Mouse (Mus musculus): ENCODE data around the gene Rgl2. TPM values are rescaled to one million over a fixed set of nuclear protein-coding genes. Genes with fewer than 3 reads are reported as not detected.
"Not testable (repeated sequence)": the region's sequence is repeated elsewhere in the genome, so short reads cannot be mapped to it uniquely, and the experiment has no call there.

Gene Rgl2
- polyA plus RNA-seq, 1 experiment: 45.1 TPM

GRCm38 (mm10) chr17:33941381-33941780 lies 12.0 kb downstream of the Rgl2 start:
- Histone ChIP-seq H3K4me1 (ENCODE audit: control insufficient read depth, insufficient read depth, low read length) (peaks cover 7% of the 10 kb centered on the region; the same call in 1 of the 2 replicates), H3K27ac (ENCODE audit: insufficient read depth, low read length) (no peak overlapping the region), H3K4me3 (ENCODE audit: insufficient read depth, low read length) (peak overlapping the region; percentile 93)
- TF ChIP-seq CTCF (IDR thresholded peaks at IDR 0.05; ENCODE audit: borderline replicate concordance, insufficient read depth, low read length): no peak
- TF ChIP-seq POLR2A (IDR thresholded peaks at IDR 0.05; ENCODE audit: low read depth, low read length): no peak

DNA sequence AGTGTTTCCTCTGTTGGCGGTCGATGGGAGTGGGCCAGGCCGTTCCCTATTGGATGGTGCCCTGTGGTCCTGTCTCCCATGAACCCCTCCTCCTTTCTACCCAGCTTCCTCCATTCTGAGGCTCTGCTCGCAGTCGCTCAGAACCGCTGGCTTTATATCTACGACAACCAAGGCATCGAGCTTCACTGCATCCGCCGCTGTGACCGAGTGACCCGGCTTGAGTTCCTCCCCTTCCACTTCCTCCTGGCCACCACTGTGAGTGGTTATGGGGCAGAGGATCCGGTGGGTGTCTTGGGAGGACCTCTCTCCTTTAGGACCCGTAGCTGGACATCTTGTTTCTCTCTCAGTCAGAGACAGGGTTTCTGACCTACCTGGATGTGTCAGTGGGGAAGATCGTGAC lies 14.1 kb downstream of the Rgl2 start:
- Histone ChIP-seq H3K4me1 (ENCODE audit: control insufficient read depth, insufficient read depth, low read length) (peaks cover 7% of the 10 kb centered on the region; the same call in 1 of the 2 replicates), H3K27ac (ENCODE audit: insufficient read depth, low read length) (no peak overlapping the region), H3K4me3 (ENCODE audit: insufficient read depth, low read length) (no peak overlapping the region)
- TF ChIP-seq CTCF (IDR thresholded peaks at IDR 0.05; ENCODE audit: borderline replicate concordance, insufficient read depth, low read length) (no peak), POLR2A (IDR thresholded peaks at IDR 0.05; ENCODE audit: low read depth, low read length) (no peak)

DNA sequence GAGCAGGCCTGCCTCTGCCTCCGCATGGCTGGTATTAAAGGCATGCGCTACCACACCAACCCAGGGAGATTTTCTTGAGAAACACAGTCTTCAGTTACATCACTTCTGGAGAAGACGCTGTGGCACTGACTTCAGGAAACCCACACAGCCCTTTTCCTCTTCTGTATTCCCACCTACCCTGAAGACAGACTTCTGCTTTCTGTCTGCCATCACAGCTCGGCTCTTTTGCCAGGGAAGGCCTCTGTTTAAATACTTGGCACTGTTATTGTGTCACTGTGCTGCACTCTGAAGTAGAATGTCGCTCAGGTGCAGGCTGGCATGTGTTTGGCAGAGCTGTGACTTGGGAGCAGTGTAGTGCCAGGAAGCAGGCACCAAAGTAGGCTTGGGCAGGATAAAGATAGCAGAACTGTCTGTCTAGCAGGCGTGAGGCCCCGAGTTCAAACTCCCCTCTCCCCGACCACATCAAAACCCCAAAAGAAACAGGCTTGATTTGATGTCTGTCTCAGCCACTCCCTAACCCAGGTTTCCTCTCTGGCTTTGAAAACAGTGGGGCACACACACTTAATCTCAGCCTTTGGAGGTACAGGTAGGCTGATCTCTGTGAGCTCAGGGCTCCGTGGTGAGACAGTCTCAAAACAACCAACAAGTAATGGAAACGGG lies 18.2 kb downstream of the Rgl2 start:
- Histone ChIP-seq H3K4me3 (ENCODE audit: insufficient read depth, low read length) (no peak overlapping the region), H3K27ac (ENCODE audit: insufficient read depth, low read length) (no peak overlapping the region), H3K4me1 (ENCODE audit: control insufficient read depth, insufficient read depth, low read length) (peaks cover under 1% of the 10 kb centered on the region; the same call in 1 of the 2 replicates)
- no peak for TF ChIP-seq POLR2A (IDR thresholded peaks at IDR 0.05; ENCODE audit: low read depth, low read length)
- no peak for TF ChIP-seq CTCF (IDR thresholded peaks at IDR 0.05; ENCODE audit: borderline replicate concordance, insufficient read depth, low read length)

DNA sequence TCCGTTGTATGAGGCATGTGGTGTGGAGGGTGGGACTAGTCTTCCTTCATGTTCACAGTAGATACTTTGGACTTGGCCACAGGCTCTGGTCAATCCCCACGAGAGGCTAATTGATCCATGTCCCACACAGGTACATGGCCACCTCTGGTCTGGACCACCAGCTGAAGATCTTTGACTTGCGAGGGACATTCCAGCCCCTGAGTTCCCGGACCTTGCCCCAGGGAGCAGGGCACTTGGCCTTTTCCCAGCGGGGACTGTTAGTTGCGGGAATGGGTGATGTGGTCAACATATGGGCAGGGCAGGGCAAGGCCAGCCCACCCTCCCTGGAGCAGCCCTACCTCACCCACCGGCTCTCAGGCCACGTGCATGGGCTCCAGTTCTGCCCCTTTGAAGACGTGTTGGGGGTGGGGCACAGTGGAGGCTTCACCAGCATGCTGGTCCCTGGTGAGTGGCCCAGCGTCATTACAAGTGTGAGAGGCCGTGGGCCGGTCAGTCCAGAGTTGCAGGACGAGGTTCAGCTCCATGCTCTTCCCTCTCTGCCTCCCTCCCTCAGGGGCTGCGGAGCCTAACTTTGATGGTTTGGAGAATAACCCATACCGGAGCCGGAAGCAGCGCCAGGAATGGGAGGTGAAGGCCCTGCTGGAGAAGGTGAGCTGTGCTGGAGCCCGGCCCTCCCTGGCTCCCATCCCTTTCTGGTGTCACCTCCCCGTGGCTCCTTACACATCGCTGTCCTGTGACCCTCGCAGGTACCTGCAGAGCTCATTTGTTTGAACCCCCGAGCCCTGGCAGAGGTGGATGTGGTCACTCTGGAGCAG lies 19.0 kb downstream of the Rgl2 start:
- Histone ChIP-seq H3K4me3 (ENCODE audit: insufficient read depth, low read length) (no peak overlapping the region), H3K27ac (ENCODE audit: insufficient read depth, low read length) (no peak overlapping the region), H3K4me1 (ENCODE audit: control insufficient read depth, insufficient read depth, low read length) (peaks cover 7% of the 10 kb centered on the region)
- TF ChIP-seq POLR2A (IDR thresholded peaks at IDR 0.05; ENCODE audit: low read depth, low read length): no peak
- TF ChIP-seq CTCF (IDR thresholded peaks at IDR 0.05; ENCODE audit: borderline replicate concordance, insufficient read depth, low read length): no peak

DNA sequence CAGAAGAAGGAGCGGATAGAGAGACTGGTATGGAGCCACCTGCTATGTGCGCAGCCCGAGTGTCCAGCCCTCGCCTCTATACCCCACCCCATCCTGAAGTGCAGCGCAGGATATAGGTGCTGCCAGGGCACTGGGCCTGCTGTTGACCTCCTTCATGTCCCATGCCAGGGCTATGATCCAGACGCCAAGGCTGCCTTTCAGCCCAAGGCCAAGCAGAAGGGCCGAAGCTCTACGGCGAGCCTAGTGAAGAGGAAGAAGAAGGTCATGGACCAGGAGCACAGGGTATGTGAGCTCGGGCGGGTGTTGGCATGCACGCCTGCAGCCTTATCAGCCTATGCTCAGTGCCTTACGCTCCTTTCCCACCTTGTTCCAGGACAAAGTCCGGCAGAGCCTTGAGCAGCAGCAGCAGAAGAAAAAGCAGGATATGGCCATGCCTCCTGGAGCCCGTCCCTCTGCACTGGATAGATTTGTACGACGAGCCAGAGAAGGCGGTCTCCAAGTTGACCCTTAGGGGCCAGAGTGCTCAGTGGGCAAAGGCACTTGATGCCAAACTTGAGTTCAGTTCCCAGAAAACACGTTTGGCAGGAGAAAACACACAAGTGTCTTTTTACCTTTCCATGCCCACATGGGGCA lies 19.7 kb downstream of the Rgl2 start:
- H3K4me3 ChIP-seq (ENCODE audit: insufficient read depth, low read length): no peak overlapping the region
- TF ChIP-seq CTCF (IDR thresholded peaks at IDR 0.05; ENCODE audit: borderline replicate concordance, insufficient read depth, low read length): no peak
- 0 out of 2 replicates have a peak, but pooled peaks have one; percentile 18 for TF ChIP-seq POLR2A (IDR thresholded peaks at IDR 0.05; ENCODE audit: low read depth, low read length)
- no peak overlapping the region for H3K27ac ChIP-seq (ENCODE audit: insufficient read depth, low read length)
- H3K4me1 ChIP-seq (ENCODE audit: control insufficient read depth, insufficient read depth, low read length): peaks cover 8% of the 10 kb centered on the region

GRCm38 (mm10) chr17:33950131-33950625 lies 20.8 kb downstream of the Rgl2 start:
- TF ChIP-seq CTCF (IDR thresholded peaks at IDR 0.05; ENCODE audit: borderline replicate concordance, insufficient read depth, low read length): no peak
- TF ChIP-seq POLR2A (IDR thresholded peaks at IDR 0.05; ENCODE audit: low read depth, low read length): peak; percentile 45
- 0 out of 2 replicates have a peak overlapping the region, but pooled peaks have one; percentile 38 for H3K27ac ChIP-seq (ENCODE audit: insufficient read depth, low read length)
- no peak overlapping the region for H3K4me3 ChIP-seq (ENCODE audit: insufficient read depth, low read length)
- H3K4me1 ChIP-seq (ENCODE audit: control insufficient read depth, insufficient read depth, low read length): peaks cover 8% of the 10 kb centered on the region

GRCm38 (mm10) chr17:33951021-33951946 lies 21.9 kb downstream of the Rgl2 start, which contains the start of gene B3galt4:
Gene B3galt4 (minus strand): TSS chr17:33951488.
- Histone ChIP-seq H3K4me1 (ENCODE audit: control insufficient read depth, insufficient read depth, low read length) (peaks cover 8% of the 10 kb centered on the region), H3K27ac (ENCODE audit: insufficient read depth, low read length) (peak within 1 kb of the TSS; percentile 69), H3K4me3 (ENCODE audit: insufficient read depth, low read length) (peak within 1 kb of the TSS; percentile 23)
- TF ChIP-seq CTCF (IDR thresholded peaks at IDR 0.05; ENCODE audit: borderline replicate concordance, insufficient read depth, low read length) (no peak), POLR2A (IDR thresholded peaks at IDR 0.05; ENCODE audit: low read depth, low read length) (peak; percentile 78)

- H3K27ac ChIP-seq (ENCODE audit: insufficient read depth, low read length); H3K4me3 ChIP-seq (ENCODE audit: insufficient read depth, low read length); H3K4me1 ChIP-seq (ENCODE audit: control insufficient read depth, insufficient read depth, low read length): not testable (repeated sequence)
Measured at GRCm38 (mm10) chr17:33952015-33952414, 22.7 kb downstream of the Rgl2 start.

DNA sequence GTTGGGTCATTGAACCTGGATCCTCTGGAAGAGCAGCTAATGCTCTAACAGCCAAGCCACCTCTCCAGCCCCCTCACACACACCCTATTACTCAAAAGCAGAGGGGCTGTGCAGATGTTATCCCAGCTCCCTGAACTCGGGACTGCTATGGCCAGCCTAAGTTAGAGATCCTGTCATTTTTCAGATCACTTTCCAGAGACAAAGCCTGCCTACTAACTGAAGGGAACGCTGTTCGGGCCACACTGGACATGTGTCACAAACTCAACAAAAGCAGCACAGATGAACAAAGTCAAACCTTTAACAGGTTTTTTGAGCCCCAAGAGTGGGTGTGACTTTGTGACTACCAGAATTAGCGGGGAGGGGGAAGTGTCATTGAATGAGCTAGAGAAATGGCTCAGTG lies 23.5 kb downstream of the Rgl2 start:
- Histone ChIP-seq H3K4me1 (ENCODE audit: control insufficient read depth, insufficient read depth, low read length) (peaks cover 8% of the 10 kb centered on the region), H3K27ac (ENCODE audit: insufficient read depth, low read length) (peak overlapping the region; percentile 8; the same call in 1 of the 2 replicates), H3K4me3 (ENCODE audit: insufficient read depth, low read length) (peak overlapping the region; percentile 91)
- TF ChIP-seq POLR2A (IDR thresholded peaks at IDR 0.05; ENCODE audit: low read depth, low read length) (no peak), CTCF (IDR thresholded peaks at IDR 0.05; ENCODE audit: borderline replicate concordance, insufficient read depth, low read length) (no peak)
